Mouse (Mus musculus): Measurements from ENCODE around the gene Gnas.
"Not testable (repeated sequence)": the region's sequence is repeated elsewhere in the genome, so short reads cannot be mapped to it uniquely, and the experiment has no call there.

The Gnas gene

DNA sequence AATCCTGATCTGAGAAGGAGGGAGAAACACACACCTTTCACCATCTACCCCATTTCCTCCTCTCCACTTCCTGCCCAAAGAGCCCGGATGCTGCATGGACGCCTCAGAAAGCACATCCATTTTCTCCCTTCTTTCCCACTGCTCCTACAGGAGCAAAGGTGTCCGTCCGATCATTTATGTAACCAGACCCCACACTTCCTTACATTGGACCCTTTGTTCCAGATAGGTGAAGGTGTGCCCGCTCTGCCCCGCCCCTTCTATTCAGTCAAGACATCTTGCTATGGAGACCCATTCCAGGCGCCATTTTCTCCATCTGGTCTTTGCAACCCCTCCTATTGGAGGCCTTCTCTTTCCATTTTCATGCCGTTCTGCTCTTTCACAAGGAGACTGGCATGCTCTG is 10.3 kb downstream of the Gnas start:
- CTCF ChIA-PET = no interaction called here

DNA sequence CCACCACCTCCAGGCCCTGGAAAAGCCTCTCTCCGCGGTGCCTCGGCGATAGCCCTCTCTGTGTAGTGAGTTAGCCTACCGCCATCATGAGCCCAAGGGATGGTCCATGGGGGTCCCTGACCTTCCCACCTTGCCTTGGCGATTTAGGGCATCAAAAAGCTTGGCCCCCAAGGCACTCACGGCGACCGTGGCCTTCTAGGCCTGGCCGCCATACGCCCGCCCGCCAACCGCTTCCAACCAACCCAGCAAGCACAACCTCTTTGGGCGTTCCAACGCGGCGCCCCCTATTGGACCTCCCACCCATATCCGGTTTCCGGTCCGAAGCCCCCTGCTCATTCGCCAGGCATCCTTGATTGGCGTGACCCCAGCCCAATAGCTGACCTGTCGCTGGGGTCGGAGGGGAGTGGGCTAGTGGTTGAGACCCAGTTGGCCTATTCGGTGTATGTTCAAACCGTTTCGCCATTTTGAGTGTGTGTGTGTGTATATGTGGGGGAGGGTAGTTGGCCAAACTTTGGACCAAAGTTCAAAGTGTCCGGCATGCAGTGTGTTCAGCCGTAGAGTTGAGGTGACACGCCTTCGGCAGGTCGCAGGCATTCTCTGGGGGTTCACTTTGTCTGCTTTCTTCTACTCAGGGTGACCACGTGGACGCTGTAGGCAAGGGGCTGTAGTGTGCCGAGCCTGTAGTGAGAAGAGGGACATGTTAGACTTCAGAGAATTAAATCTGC is 11.2 kb downstream of the Gnas start:
- CTCF ChIA-PET = no interaction called here

DNA sequence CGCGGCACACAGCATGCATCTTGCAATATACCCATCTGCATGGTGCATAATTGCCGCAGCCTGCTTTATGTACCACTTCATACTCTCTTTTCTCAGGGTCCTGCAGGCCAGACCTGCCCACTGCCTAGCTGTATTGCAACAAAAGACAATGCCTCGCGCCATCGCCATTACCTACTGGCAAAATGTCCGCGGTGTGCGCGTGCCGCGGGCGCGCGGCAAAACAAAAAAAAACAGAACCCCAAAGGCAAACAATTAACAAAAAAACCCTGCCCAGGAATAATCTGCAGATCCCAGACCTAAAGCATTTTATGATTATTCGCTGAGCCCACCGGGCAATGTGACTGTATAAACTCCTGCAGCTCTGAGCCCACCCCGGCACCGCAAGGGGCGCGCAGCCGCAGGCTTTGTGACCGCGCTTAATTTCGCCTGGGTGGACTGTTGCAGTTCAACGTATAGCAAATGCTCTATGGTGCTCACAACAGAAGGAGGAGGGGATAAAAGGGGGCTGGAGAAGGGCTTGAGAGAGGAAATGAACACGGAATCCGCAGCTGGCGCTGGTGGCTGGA is 11.9 kb downstream of the Gnas start:
- CTCF ChIA-PET = no interaction called here

DNA sequence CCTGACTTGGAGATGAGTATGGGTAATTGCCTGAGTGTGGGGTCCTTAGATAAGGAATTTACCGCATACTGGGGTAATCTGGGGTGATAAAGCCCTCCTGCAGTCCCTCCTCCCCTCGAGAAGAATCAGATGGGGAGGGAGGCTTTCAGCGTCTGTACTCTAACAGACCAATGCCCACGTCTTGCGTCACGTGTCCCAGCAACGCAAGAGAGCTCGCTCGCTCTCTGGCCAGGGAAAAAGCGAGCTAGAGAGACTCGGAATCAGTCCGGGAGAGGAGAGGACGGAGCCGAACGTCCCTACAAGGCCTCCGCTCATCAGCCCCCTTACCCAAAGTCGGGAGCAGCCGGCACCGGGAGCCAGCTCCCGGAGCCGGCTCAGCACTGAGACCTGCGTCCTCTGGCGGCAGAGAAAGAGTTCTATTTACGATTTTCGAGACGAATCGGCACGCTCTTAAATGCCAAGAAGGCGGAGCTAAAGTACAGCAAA is 13.0 kb downstream of the Gnas start:
- CTCF ChIA-PET = no interaction called here

DNA sequence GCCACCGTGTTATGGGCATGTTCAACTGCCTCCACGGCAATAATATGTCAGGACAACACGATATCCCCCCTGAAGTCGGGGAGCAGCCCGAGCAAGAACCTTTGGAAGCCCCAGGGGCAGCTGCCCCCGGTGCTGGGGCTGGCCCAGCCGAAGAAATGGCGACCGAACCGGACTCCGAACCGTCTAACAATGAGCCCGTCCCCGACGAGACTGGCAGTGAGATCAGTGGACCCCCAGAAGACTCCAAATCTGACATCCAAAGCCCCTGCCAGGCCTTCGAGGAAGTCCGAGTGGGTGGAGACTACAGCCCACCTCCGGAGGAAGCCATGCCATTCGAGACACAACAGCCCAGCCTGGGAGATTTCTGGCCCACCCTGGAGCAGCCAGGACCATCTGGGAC is 13.7 kb downstream of the Gnas start:
- CTCF ChIA-PET = no interaction called here

DNA sequence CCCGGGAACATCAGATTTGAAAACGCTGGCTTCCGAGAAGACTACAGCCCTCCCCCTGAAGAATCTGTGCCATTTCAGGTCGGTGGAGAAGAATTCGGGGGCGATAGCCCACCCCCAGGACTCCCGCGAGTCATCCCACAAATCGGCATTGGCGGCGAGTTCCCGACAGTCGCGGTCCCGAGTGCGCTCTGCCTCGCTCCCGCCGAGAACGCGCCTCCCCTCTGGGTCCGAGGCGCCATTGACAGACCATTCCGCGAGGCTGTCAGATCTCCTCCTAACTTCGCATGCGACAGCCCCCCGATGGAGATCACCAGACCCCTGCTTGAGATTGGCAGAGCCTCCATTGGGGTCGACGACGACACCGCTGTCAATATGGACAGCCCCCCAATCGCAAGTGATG is 14.4 kb downstream of the Gnas start:
- CTCF ChIA-PET = no interaction called here

DNA sequence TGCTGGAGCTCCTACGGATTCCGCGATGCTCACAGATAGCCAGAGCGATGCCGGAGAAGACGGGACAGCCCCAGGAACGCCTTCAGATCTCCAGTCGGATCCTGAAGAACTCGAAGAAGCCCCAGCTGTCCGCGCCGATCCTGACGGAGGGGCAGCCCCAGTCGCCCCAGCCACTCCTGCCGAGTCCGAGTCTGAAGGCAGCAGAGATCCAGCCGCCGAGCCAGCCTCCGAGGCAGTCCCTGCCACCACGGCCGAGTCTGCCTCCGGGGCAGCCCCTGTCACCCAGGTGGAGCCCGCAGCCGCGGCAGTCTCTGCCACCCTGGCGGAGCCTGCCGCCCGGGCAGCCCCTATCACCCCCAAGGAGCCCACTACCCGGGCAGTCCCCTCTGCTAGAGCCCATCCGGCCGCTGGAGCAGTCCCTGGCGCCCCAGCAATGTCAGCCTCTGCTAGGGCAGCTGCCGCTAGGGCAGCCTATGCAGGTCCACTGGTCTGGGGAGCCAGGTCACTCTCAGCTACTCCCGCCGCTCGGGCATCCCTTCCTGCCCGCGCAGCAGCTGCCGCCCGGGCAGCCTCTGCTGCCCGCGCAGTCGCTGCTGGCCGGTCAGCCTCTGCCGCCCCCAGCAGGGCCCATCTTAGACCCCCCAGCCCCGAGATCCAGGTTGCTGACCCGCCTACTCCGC is 15.1 kb downstream of the Gnas start:
- CTCF ChIA-PET = no interaction called here

DNA sequence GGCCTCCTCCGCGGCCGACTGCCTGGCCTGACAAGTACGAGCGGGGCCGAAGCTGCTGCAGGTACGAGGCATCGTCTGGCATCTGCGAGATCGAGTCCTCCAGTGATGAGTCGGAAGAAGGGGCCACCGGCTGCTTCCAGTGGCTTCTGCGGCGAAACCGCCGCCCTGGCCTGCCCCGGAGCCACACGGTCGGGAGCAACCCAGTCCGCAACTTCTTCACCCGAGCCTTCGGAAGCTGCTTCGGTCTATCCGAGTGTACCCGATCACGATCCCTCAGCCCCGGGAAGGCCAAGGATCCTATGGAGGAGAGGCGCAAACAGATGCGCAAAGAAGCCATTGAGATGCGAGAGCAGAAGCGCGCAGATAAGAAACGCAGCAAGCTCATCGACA is 15.6 kb downstream of the Gnas start:
- CTCF ChIA-PET = no interaction called here

DNA sequence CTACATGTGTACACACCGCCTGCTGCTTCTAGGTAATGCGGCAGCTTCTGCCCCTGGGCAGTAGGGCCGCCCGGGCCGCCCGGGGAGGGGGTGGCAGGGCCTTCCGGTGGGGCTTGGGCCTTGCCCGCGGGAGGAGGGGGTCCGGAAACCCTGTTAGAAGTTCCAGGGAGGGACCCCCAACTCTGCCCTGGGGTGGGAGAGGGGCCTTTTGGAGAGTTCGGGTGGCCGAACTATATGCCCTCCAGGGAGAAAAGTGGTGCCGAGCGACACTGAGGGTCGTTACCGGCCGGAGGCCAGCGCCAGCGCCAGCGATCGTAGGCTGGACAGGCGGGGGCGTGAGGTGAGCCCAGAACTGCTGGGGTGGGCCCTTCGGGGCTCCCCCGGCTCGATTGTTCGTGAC is 16.1 kb downstream of the Gnas start:
- CTCF ChIA-PET = no interaction called here

DNA sequence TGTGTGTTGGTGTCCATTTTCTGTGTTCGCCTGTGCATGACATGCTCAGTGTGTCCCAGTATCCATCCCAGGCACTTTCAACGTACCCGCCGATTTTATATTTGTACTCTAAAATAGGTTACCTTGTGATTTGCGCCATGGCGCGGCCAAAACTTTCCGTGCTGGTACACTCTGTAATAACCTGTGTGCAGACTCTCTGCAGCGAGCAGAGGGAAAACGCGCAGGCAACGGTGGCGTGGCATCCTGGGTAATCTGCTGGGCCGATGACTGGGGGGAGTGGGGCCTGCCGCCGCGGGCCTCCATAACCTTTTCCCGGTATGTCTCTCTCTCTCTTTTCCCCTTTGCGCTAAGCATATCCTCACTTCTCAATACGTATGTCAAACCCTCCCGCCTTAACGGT is 16.5 kb downstream of the Gnas start:
- CTCF ChIA-PET = no interaction called here

DNA sequence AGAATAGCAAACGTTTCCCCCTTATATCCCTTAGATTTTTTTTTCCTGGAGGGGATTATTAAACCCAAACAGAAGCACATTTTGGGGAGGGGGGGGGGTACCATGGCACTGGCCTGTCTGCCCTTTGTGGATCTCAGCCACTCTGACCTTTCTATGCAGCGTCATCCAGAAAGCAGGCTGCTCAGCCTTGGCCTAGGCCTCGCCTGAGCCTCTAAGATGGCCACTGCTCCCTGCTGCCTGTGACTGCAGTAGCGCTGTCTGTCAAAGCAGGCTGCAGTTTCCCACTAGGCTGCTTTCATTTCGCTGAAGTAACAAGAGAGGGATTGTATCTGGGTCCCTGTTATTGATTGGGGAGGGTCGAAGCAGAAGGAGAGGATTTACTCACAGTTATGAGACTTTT is 18.4 kb downstream of the Gnas start:
- CTCF ChIA-PET = interaction anchor here (0.6 kb wide), 1 partner anchor 630 kb away, joined by 4 read pairs; no protein-coding TSS in a partner anchor

DNA sequence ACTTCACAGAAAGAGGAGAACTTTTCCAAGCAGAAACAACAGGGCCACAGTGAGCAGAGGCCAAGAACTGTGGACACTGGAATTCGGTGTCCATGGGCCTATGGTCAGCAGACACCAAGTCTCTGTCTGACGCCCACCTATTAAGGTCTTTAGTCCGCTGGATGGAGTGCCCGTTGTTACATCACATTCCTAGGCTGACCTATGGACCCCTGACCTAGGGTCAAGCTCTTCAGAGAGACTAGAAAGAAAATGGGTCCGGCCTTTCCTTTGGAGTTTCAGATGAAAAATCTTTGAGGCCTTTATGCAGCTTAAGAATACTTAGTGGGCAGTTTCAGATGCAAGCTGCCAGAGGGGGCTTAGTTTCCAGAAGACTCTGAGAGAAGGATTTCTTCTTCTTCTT is 21.5 kb downstream of the Gnas start:
- CTCF ChIA-PET = no interaction called here

DNA sequence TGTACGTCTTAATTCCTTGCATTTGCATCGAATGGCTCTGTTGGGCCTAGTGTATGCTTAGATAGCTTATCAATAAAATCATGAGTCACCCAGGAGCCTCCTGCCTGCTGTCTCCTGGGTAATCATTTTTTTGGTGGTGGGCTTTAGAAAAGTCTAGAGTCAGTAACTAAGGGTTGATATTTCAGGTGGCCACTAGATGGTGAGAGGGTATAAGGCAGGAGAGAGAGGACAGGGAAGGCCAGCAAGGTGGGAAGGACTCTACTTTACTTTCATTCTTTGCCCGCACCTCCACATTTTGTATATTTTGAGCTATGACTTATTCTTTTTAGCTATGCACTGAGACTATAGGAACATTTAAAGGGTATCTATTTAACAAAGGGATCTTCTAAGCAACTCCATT is 23.8 kb downstream of the Gnas start:
- CTCF ChIA-PET = no interaction called here

DNA sequence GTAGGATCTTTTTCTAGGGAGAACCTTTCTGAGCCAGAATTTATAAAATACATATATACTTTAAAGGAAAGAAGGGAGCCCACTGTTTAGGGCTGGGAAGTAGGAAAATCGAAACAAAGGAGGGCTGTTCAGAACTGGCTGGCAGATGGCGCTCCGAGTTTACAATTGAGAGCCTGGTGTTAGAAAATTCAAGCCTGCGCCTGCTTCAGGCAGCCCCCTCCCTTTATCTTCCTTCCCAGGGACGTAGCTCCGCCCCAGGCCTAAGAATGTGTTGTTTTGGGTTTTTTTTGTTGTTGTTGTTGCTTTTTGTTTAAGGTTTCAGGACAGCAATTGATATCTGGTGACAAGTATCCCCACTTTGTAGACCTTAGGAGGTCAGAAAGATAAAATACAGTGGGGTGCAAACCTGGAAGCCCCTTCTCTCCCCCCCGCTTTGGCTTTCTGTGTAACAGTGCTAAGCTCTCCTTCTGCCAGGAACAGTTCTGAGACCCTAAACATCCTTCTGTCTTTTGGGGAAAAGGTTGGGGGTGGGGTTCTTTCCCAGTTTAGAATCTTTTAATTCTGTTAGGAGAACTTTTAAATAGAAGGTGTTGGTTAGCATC is 26.9 kb downstream of the Gnas start:
- CTCF ChIA-PET = interaction anchor here (0.5 to 1.0 kb wide), 6 partner anchors 13 to 597 kb away, joined by 3 to 7 read pairs (median 4); no protein-coding TSS in a partner anchor

DNA sequence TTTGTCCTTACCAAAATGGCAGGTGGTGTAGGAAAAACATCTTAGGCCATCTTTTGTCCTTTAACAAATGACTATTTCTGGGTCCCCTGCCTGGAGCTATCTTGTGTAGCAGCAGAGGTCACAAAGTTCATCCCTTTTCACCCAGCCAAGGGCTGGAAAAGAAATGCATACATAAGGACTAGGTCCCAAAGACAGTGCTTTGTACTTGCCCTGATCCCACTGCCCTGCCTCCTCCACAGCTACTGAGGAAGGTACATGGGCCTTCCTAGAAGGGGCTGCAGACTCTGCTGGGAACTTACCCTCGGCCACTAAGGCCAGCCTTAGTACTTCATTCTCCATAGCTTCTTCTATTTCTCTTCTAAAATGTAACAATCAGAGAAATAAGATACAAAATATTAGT is 27.5 kb downstream of the Gnas start:
- CTCF ChIA-PET = interaction anchor here (0.6 to 1.0 kb wide), 5 partner anchors 172 to 596 kb away, joined by 3 to 7 read pairs (median 4); no protein-coding TSS in a partner anchor

DNA sequence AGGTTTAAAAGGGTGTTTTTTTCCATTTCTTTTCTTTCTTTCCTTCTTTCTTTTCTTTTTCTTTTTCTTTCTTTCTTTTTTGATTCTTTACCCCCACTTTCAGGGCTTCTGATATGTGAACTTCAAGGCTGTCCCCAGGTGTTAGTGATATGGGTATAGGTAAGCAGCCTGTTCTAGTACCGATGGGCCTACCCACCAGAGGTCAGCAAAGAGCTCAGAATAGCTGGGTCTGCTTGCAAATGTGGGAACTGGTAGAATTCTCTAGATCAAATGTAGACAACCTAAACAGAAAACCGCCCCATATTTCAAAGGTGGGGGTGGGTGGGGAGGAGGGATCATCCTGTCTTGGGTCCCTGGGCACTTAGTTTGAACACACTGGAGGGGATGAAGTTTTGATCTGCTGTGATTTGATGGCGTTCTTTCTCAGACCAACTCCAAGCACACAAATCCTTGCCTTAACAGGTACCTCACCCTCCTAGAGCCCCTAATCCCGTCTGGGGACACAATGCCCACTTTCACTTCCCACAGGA is 28.1 kb downstream of the Gnas start:
- CTCF ChIA-PET = interaction anchor here (0.7 to 0.9 kb wide), 5 partner anchors 152 to 368 kb away, joined by 3 to 7 read pairs (median 4); no protein-coding TSS in a partner anchor

DNA sequence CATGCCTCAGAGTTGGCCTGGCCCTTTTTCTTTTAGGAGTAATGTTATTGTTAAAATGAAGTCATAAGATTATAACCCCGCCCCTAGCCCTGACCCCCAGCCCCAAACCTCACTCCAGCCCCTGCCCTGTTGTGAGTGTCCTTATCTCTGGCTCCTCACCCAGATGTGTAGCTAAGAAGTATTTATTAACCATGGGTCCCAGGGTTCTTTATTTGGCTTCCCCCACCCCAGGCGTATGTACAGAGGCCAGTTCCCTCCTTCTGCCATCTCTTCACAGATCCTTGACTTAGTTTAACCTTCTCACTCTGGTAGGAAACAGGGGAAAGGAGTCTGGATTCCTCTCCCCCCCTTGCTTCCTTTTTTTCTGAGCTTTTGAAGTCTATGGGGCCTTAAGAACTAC is 28.5 kb downstream of the Gnas start:
- CTCF ChIA-PET = interaction anchor here (0.7 to 0.9 kb wide), 5 partner anchors 152 to 635 kb away, joined by 3 to 5 read pairs (median 4); no protein-coding TSS in a partner anchor

DNA sequence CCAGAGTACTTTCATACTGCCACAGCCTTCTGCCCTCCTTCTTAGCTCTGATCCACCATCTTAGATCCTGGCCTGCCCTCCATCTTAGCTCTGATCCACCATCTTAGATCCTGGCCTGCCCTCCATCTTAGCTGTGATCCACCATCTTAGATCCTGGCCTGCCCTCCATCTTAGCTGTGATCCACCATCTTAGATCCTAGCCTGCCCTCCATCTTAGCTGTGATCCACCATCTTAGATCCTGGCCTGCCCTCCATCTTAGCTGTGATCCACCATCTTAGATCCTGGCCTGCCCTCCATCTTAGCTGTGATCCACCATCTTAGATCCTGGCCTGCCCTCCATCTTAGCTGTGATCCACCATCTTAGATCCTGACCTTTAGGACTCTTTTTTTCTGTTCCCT is 31.3 kb downstream of the Gnas start:
- CTCF ChIA-PET = not testable (repeated sequence)

DNA sequence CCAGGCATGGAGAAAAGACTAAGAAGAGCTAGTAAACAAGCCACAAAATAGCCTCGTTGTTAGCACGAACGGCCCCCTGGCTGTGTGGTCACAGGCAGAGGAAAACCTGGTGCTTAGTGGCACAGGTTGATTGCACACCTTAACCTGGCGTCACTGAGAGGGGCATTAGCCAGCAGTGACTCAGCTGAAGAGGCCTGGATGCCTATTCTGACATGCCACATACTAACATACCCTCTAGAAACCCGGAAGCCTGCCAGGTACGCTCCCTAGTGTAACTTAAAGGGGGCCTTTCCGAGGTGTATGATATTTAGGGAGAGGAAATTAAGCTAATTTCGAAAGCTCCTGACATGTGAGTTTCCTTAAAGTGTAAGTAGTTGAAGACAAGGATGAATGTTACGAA is 32.5 kb downstream of the Gnas start:
- CTCF ChIA-PET = no interaction called here

DNA sequence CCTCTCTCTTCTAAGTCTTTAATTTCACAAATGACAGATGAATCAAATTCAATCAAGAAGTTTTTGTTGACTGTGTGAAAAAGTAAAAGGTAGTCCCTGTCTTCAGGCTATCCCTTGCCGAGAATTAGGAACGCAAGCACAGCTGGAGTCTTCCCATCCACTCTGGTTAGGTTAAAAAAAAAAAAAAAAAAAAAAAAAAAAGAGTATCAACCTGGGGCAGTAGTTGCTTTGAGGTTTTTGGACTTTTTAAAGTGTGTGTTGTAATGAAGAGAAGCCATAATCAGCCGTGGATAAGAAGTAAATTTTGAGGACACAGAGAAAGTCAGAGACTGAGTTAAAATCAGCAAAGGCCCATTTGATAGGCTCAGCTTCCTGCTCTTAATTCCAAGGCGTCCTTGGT is 41.9 kb downstream of the Gnas start:
- CTCF ChIA-PET = no interaction called here

DNA sequence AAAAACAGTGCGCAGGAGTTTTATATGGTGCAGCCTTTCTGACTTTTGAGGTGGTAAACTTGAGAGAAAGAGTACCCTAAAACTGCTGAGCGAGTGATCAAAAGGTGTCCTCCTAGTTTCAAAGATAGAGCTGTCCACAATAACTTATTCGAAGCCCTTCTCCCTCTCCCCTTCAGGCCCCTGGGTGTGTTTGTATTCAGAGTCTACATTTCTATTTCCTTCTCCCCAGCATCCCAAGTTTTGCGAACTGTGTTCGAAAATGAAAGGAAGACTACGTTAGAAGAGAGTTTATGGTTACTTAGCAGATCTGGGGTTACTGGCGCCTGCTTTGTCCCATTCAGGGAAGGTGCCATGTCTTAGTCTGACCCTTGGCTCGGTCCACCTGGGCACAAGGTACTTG is 42.4 kb downstream of the Gnas start:
- CTCF ChIA-PET = no interaction called here

DNA sequence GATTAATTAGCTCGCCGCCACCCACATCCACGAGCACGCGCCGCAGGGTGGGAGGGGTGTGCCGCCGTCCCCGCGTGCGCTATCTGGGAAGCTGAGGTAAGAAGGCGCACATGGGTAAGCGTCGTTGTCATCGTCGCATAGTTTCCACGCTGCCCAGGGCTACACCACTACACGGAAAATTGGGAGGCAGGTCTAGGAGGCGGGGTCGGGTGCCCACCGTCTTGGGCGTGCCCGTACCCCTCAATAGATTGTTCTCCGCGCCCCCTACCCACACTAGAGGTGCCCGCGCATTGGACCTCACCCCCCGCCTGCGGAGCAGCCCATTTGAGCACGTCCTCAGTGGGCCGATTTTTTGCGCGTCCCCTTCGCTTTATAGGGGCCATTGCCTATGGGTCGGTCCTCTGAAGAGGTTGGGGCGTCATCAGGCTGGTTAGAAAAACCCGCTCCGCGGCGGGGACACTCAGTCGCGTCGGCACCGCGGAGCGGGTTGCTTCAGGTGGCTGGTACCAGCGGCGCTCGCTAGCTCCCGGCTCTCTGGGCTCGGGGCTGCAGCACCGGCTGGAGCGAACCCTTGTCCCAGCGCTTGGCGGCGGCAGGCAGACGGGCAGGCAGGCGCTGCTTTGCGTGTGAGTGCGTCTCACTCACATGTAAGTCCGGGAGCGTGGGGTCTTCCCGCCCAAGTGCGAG is 43.3 kb downstream of the Gnas start:
- CTCF ChIA-PET = no interaction called here

Measured in spleen, embryonic (tissue).